Mouse (Mus musculus): ENCODE data around the gene Slc35g1. TPM values are rescaled to one million over a fixed set of nuclear protein-coding genes. Genes with fewer than 3 reads are reported as not detected.

The Slc35g1 gene
- polyA plus RNA-seq, 1 experiment, result 2.3 TPM

- Histone ChIP-seq H3K4me3 (replicated peaks; ENCODE audit: extremely low read depth, low read depth, low read length) (no peak overlapping the region), H3K4me1 (ENCODE audit: control insufficient read depth, insufficient read depth, low read length) (no peaks in the 10 kb centered on the region)
- TF ChIP-seq CTCF (IDR thresholded peaks at IDR 0.05; ENCODE audit: insufficient read depth, low read length) (no peak), POLR2A (IDR thresholded peaks at IDR 0.05; ENCODE audit: borderline replicate concordance, extremely low read depth, low read depth, low read length) (no peak)
- no peak for DNase-seq
- 58% methylated on average over 8 of the region's 8 CpGs for WGBS
Measured at GRCm38 (mm10) chr19:38441860-38442259, 46.1 kb downstream of the Slc35g1 start.

- H3K4me3 ChIP-seq (replicated peaks; ENCODE audit: extremely low read depth, low read depth, low read length), result no peak overlapping the region
- DNase-seq, result no peak
- TF ChIP-seq POLR2A (IDR thresholded peaks at IDR 0.05; ENCODE audit: borderline replicate concordance, extremely low read depth, low read depth, low read length) (no peak), CTCF (IDR thresholded peaks at IDR 0.05; ENCODE audit: insufficient read depth, low read length) (no peak)
- 60% methylated on average over 5 of the region's 5 CpGs for WGBS
- H3K4me1 ChIP-seq (ENCODE audit: control insufficient read depth, insufficient read depth, low read length), result no peaks in the 10 kb centered on the region
Measured at GRCm38 (mm10) chr19:38445758-38446157, 50.0 kb downstream of the Slc35g1 start.

Other genes with a start within 250 kb of the Slc35g1 start
- gene Fra10ac1, start 171.8 kb upstream of the Slc35g1 start, polyA plus RNA-seq (2012; rRNA removed), result 3.1 and 4.5 TPM in 2 replicates
- gene Lgi1, start 131.4 kb upstream of the Slc35g1 start, polyA plus RNA-seq (2012; rRNA removed), result 0.12 and 0.25 TPM in 2 replicates
- 5.9 and 9.0 TPM in 2 replicates for gene Plce1, start 85.1 kb downstream of the Slc35g1 start, polyA plus RNA-seq (2012; rRNA removed)